Mouse (Mus musculus) right cerebral cortex, postnatal 4 days (tissue): ENCODE measurements around the gene Kdm6b.

Source experiments
- DNase-seq: peaks from one replicate; pipeline ENCODE4 v3.0.0-alpha.2; 2022

Kdm6b gene

DNA sequence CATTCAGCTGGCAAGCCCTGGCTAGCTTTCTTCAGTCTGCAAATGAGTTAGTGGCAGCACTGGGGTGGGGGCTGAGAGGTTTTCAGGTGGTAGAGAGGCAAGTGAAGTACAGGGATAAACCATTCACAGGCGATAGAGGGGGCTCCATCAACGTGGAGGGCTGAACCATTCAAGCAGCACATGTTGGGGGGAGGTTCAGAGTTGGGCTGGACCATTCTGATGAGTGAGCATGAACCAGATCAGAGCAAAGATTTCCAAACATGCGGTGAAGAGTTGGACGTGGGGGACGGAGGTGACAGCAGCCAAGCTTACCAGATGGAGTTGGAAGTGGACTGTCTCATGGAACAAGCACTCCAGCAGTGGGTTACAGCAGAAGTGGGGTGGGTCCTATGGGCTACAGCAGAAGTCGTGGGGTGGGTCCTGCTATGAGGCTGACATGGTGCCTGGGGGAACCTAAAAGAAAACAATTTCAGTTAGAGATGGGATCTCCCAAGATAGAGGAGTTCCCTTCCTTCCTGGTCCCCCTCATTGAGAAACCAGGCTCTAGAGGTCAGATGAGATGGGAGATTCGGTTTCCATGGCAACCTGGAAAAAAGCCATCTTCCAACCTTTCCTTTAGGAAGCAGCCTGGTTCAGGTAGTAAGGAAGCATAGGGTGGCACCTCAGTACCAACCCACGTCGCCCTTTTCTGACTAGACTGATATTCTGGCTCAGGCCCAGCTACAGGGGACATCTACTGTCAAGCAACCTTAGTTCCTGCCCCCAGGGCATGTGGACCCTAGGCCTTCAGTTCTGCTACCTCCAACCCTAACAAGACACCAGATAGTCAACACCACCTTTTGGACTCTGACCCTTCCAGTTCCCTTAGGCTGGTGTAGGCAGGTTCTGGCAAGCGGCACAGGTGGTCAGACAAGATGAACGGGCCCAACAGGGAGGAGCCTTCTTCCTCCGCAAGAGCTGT, at the start of gene Kdm6b:
TSS of gene Kdm6b (minus strand) at position 455 of the 961 bp plus-strand sequence.
- DNase-seq = no peak

- DNase-seq = no peak
These were observed 48.1 kb upstream of the Kdm6b start for GRCm38 (mm10) chr11:69461568-69461967.

GRCm38 (mm10) chr11:69459883-69460282, 46.4 kb upstream of the Kdm6b start:
- no peak for DNase-seq

DNA sequence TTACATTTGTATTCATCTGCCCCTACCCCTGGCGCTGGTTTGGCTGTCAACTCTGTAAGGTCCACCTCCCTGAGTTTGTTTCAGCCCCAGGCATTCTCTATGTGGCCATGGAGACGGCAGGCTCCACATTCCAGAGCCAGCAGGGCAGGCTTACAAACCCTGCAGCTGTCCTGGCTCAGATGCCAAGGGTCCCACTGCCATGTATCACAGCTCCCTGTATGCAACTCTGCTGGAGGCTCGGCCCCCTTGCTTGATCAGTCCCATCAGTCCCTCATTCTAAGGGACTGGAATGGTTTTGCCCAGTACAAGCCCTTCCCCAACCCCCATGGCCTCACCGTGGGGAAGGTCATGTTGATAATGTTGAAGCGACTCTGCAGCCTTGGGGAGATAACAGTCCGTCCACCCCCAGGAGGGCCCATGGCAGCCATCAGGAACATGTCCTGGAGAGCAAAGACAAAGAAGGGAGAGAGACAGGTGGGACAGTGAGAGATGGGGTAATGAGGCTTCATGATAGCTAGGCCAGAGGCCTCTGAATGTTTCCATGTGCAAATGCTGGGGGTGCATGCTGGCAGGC, 43.6 kb upstream of the Kdm6b start:
- DNase-seq = peak; percentile 20

DNA sequence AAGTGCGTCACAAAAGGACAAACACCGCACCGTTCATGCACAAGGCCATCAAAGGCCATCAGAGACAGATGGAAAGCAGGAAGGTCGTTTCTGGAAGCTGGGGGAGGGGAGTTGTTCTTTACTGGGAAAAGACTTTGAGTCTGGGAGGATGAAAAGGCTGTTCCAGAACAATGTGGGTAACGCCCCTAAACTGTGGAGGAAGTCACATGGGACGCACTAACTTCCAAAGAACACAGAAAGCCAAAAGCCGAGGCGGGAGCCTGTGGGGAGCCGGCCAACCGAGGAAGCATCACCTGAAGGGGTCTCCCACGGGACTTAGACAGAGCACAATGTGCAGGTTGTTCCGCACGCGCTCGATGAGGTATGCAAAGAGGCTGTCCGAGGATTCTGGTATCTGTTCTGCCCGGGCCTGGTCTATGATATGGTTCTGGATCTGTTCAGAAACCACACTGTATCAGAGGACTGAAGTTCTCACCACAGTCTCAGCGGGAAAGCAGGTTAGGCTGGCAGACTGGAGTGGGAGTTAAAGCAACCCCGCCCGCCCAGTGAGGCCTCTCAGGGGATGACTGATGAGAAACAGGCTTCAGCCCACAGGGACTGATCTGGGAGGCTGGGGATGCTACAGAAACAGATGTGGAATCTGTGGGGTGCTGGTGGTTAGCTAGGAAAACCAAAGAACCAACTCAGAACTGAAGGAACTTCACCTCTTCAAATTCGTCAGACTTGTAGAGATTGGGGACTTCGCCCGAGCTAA, 38.8 kb upstream of the Kdm6b start:
- no peak for DNase-seq

- no peak for DNase-seq
These were observed 33.8 kb upstream of the Kdm6b start for GRCm38 (mm10) chr11:69447299-69447698.

- no peak for DNase-seq
These were observed 29.9 kb upstream of the Kdm6b start for GRCm38 (mm10) chr11:69443328-69443727.

DNA sequence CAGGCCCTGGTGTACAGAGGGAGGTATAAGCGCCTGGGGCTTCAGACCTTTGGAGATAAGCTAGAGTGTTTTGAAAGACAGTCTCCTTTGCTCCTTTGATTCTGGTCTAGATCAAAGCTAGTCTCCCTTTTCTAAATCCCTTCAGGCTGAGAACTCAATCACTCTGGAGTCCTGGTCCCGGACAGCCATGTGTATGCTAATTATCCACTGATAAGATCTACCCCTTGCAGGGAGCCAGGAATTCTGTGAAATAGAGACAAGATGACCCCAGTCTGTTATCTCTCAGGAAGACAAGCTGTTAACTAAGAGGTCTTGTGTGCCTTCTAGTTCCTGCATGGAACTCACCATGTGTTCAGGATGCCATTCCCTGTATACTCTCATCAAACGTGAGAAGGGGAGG, 23.8 kb upstream of the Kdm6b start:
- no peak for DNase-seq

DNA sequence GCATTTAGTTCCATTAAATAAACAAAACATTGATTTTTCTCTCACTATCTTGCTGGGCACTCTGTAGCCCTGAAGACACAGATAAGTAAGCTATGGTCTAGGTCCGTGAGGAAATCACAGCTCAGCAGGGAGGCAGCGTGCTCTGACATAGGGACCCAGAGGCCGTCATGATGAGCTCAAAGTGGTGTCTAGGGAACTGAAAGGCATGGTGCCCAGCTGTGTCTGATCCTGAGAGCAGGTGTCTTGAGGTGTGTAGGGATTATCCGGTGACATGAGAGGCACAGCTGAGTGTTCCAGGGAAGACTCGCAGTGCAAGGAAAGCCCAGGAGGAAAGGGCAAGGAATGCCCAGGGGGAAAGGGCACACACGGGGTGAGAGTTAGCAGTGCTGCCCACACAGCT, 19.7 kb upstream of the Kdm6b start:
- DNase-seq = no peak

GRCm38 (mm10) chr11:69432640-69432982, 19.1 kb upstream of the Kdm6b start:
- no peak for DNase-seq

- peak; percentile 62 for DNase-seq
These were observed 18.6 kb upstream of the Kdm6b start for GRCm38 (mm10) chr11:69431829-69432639.

GRCm38 (mm10) chr11:69430631-69431030, 17.2 kb upstream of the Kdm6b start:
- DNase-seq = no peak

GRCm38 (mm10) chr11:69429313-69429712, 15.8 kb upstream of the Kdm6b start:
- no peak for DNase-seq

GRCm38 (mm10) chr11:69428751-69429150, 15.3 kb upstream of the Kdm6b start:
- DNase-seq = no peak

- DNase-seq = no peak
These were observed 12.8 kb upstream of the Kdm6b start for GRCm38 (mm10) chr11:69426246-69426645.

DNA sequence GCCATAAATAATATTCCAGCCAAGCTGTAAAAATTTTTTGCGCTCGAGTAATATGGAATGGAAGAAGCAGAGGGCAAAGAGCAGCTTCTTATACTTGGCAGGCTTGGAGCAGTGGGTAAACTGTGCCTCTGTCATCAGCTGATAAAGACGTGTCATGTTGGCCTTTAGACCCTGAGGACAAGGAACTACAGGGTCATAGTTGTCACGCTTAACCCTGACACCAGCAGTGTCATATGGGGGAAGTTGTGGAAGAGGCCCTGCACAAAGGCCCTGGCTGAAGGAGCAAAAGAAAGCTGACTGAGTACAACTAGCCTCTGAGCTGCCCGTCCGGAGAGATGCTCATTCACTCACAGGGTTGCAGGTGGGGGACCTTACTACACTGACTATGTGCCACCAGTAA, 10.4 kb upstream of the Kdm6b start:
- no peak for DNase-seq

GRCm38 (mm10) chr11:69422842-69423241, 9.4 kb upstream of the Kdm6b start:
- DNase-seq = no peak

DNA sequence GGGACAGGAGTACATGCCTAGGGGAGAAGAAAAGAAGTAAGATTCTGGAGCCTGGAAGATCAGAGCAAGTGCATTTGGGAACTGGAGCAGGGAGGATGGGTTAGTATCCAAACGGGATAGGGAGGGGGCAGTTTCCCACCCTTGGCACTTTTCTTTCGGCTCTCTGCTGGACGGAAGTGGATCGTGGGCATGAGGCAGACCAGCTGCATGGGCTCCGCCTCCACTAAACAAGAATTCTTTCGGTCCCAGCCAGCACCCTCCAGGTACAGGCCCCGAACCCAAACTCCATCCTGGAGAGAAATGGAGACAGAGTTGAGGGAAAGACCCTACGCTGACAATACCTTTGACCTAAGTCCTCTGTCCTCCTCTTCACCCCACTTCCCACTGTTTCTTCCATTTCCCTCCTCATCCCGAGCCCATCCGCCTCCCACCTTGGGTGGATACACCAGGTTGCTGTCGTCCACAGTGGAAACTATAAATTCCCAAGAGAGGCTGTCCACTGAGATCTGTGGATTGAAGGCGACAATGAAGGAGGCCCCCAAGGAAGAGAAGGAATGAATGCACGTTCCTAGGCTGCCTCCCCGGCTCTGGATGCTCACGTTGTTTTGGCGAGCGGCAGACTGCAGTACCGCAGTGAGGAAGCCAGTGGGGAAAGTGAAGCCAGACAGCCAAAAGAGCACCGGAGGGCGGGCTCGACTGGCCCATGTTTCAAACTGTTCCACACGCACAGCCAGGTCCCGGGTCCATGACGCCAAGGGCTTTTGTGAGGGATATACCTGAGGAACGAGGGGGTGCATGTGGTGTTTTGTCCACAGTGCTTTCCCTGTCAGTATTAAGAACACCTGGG, 7.9 kb upstream of the Kdm6b start:
- DNase-seq = no peak

DNA sequence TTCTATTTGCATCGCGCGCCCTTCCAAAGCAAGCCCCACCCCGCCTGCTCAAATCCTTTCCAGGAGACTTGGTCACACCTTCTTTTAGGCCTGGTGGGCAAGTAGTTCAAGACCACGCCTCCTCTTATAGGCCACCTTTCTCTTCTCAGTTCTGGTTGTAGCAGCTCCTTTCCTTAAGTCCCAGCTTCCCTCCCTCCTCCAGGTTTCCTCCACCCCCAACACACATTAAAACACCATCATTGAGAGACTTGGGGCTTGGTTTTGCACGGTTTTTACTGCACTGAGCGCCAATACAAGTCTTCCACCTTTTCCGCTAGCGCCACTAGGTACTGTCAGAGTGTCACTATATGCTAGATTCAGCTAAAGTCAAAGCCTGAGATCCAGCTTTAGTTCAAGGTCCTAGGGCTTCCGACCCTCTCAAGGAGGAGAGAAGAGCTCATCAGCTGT, 7.1 kb upstream of the Kdm6b start:
- DNase-seq = no peak

GRCm38 (mm10) chr11:69419813-69420553, 6.5 kb upstream of the Kdm6b start:
- no peak for DNase-seq

DNA sequence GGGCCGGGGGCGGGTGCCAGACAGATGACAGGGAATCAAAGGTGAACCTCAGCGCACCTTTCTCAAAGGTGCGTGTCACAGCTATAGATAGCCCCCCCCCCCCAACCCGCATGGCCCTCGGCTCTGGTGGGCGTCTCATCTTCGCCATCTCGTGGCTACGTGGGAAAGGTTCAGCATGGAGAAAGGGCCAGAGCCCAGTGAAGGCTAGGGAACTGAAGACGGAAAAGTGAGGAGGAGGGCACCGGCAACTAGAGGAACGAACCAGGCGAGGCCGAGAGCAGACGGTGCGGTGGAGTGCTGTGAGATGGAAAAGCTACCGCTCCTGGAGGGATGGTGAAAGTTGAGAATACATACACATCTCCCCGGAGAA, 6.0 kb upstream of the Kdm6b start:
- no peak for DNase-seq
